Mouse (Mus musculus): ENCODE measurements around the gene Brix1.

GRCm38 (mm10) chr15:10486365-10486839, 655 bp upstream of the Brix1 start:
- TF ChIP-seq CTCF (IDR thresholded peaks at IDR 0.05; ENCODE audit: low read depth) (no peak), EP300 (IDR thresholded peaks at IDR 0.05; ENCODE audit: low read depth) (no peak)

All from liver, embryonic 14.5 days (tissue).